Mouse (Mus musculus) heart, embryonic 14.5 days (tissue): ENCODE data around the gene Gemin5. TPM values are rescaled to one million over a fixed set of nuclear protein-coding genes. Genes with fewer than 3 reads are reported as not detected.

Experiments
- ATAC-seq: fragments of 200-750 bp; cut with Nextera tagmentation; 2 replicates; pipeline ENCODE4 v1.8.0; 2017; ENCODE audit warnings: low read depth, moderate TSS enrichment; ENCODE audit not compliant: insufficient number of reproducible peaks, insufficient read depth, low FRiP score
- H3K27ac ChIP-seq, 2 experiments: fragments of 200-500 bp in 1 of 2; fragments of 300-500 bp in 1 of 2; sonication (generic) in 1 of 2; replicated peaks in 1 of 2; 2 replicates each; pipeline ENCODE4 v1.5.1; 2012 to 2014; ENCODE audit warnings: low read depth in 2 of 2, low read length in 2 of 2, control low read depth in 1 of 2, mild to moderate bottlenecking in 1 of 2, mixed read lengths in 1 of 2; ENCODE audit not compliant: control insufficient read depth in 1 of 2, insufficient read depth in 1 of 2
- H3K27me3 ChIP-seq: fragments of 300-500 bp; sonication (generic); 2 replicates; pipeline ENCODE4 v1.6.1; 2014; ENCODE audit warnings: mild to moderate bottlenecking, low read length, control low read depth; ENCODE audit not compliant: control insufficient read depth, insufficient read depth
- H3K36me3 ChIP-seq: fragments of 300-500 bp; sonication (generic); 2 replicates; pipeline ENCODE4 v1.6.1; 2014; ENCODE audit warnings: mild to moderate bottlenecking, control low read depth, low read length, mixed read lengths; ENCODE audit not compliant: control insufficient read depth, insufficient read depth
- H3K4me1 ChIP-seq, 2 experiments: fragments of 200-500 bp in 1 of 2; fragments of 300-500 bp in 1 of 2; sonication (generic) in 1 of 2; 2 replicates each; pipeline ENCODE4 v1.6.1; 2012 to 2014; ENCODE audit warnings: low read length in 2 of 2, control low read depth in 1 of 2, mixed read lengths in 1 of 2; ENCODE audit not compliant: control insufficient read depth in 2 of 2, insufficient read depth in 2 of 2
- H3K4me2 ChIP-seq: fragments of 300-500 bp; sonication (generic); 2 replicates; pipeline ENCODE4 v1.6.1; 2014; ENCODE audit warnings: mild to moderate bottlenecking, low read length
- H3K4me3 ChIP-seq, 2 experiments: fragments of 200-500 bp in 1 of 2; fragments of 300-500 bp in 1 of 2; sonication (generic) in 1 of 2; 2 replicates each; pipeline ENCODE4 v1.5.1; 2012 to 2014; ENCODE audit warnings: low read length in 2 of 2, mild to moderate bottlenecking in 2 of 2, control low read depth in 1 of 2, low read depth in 1 of 2, moderate library complexity in 1 of 2; ENCODE audit not compliant: control insufficient read depth in 1 of 2, insufficient read depth in 1 of 2
- H3K9ac ChIP-seq: fragments of 300-500 bp; sonication (generic); 2 replicates; pipeline ENCODE4 v1.6.1; 2014; ENCODE audit warnings: mild to moderate bottlenecking, low read length
- H3K9me3 ChIP-seq: fragments of 300-500 bp; sonication (generic); 2 replicates; pipeline ENCODE4 v1.6.1; 2016; ENCODE audit warnings: low read length, control low read depth; ENCODE audit not compliant: control insufficient read depth
- WGBS: fragments of 180-500 bp; shearing (Covaris S2); extraction: QIAGEN DNeasy Blood & Tissue Kit; methylation state at CpG from one replicate; pipeline ENCODE4 v1.1.7; 2014; 5-methylcytosine and 5-hydroxymethylcytosine counted together
- polyA plus RNA-seq: library from polyadenylated mRNA; unstranded; fragments of >200 nt; fragmentation: Nextera tagmentation; extraction: Ambion mirVana; gene quantifications from 2 replicates; pipeline ENCODE4 v1.2.1, GENCODE M21; 2014

The Gemin5 gene
- polyA plus RNA-seq, 1 experiment from 2014 or later: 14.1 TPM

- H3K4me2 ChIP-seq: no peak overlapping the region
- no peak overlapping the region for H3K4me3 ChIP-seq
- H3K27me3 ChIP-seq: no peaks in the 10 kb centered on the region
- no peak overlapping the region for H3K27ac ChIP-seq
- H3K4me1 ChIP-seq: peaks cover 0 to 8% of the 10 kb centered on the region in 2 experiments; a peak in 1 of 4 replicates
- no peaks in the 10 kb centered on the region for H3K36me3 ChIP-seq
- ATAC-seq: no peak
- WGBS: 68% methylated on average over 4 of the region's 4 CpGs
- no peak overlapping the region for H3K9ac ChIP-seq
- H3K9me3 ChIP-seq: no peaks in the 10 kb centered on the region
Observed at GRCm38 (mm10) chr11:58094766-58095165, 73.6 kb downstream of the Gemin5 start.

GRCm38 (mm10) chr11:58093021-58093528 lies 75.3 kb downstream of the Gemin5 start, which contains the start of gene Gm12248:
Gene Gm12248 (minus strand): TSS chr11:58093134.
- WGBS: 14% methylated on average over 12 of the region's 12 CpGs
- no peak within 1 kb of the TSS for H3K27ac ChIP-seq
- no peaks in the 10 kb centered on the region for H3K27me3 ChIP-seq
- peak within 1 kb of the TSS; percentile 58 for H3K4me2 ChIP-seq
- H3K9me3 ChIP-seq: no peaks in the 10 kb centered on the region
- peak within 1 kb of the TSS; percentile 11 to 22; a peak in 3 of 4 replicates for H3K4me3 ChIP-seq
- no peak for ATAC-seq
- H3K9ac ChIP-seq: 0 out of 2 replicates have a peak within 1 kb of the TSS, but pooled peaks have one; percentile 42
- no peaks in the 10 kb centered on the region for H3K36me3 ChIP-seq
- H3K4me1 ChIP-seq: peaks cover 0 to 8% of the 10 kb centered on the region in 2 experiments; a peak in 1 of 4 replicates

GRCm38 (mm10) chr11:58092541-58092940 lies 75.8 kb downstream of the Gemin5 start:
- no peaks in the 10 kb centered on the region for H3K27me3 ChIP-seq
- ATAC-seq: no peak
- WGBS: 43% methylated on average over 4 of the region's 4 CpGs

GRCm38 (mm10) chr11:58081716-58082115 lies 86.6 kb downstream of the Gemin5 start:
- no peaks in the 10 kb centered on the region for H3K4me1 ChIP-seq
- no peak overlapping the region for H3K27ac ChIP-seq
- WGBS: 84% methylated on average over 6 of the region's 6 CpGs
- H3K27me3 ChIP-seq: no peaks in the 10 kb centered on the region
- no peak for ATAC-seq
- H3K9me3 ChIP-seq: no peaks in the 10 kb centered on the region
- H3K9ac ChIP-seq: no peak overlapping the region
- no peak overlapping the region for H3K4me2 ChIP-seq
- H3K36me3 ChIP-seq: no peaks in the 10 kb centered on the region
- H3K4me3 ChIP-seq: no peak overlapping the region

More at GRCm38 (mm10) chr11:58092541-58092940, 75.8 kb downstream of the Gemin5 start:
- Histone ChIP-seq H3K4me1 (peaks cover 0 to 8% of the 10 kb centered on the region in 2 experiments; a peak in 1 of 4 replicates), H3K4me3 (peak overlapping the region; percentile 11 to 22; a peak in 3 of 4 replicates), H3K27ac (no peak overlapping the region), H3K9me3 (no peaks in the 10 kb centered on the region), H3K36me3 (no peaks in the 10 kb centered on the region), H3K4me2 (peak overlapping the region; percentile 58), H3K9ac (0 out of 2 replicates have a peak overlapping the region, but pooled peaks have one; percentile 42)

- Histone ChIP-seq H3K4me1 (no peaks in the 10 kb centered on the region), H3K27me3 (no peaks in the 10 kb centered on the region), H3K27ac (no peak overlapping the region), H3K9ac (no peak overlapping the region), H3K4me2 (no peak overlapping the region), H3K9me3 (no peaks in the 10 kb centered on the region), H3K4me3 (no peak overlapping the region), H3K36me3 (no peaks in the 10 kb centered on the region)
- no peak for ATAC-seq
- WGBS: 70% methylated on average over 4 of the region's 4 CpGs
Observed at GRCm38 (mm10) chr11:58077270-58077669, 91.1 kb downstream of the Gemin5 start.

- H3K4me2 ChIP-seq: no peak overlapping the region
- H3K27me3 ChIP-seq: no peaks in the 10 kb centered on the region
- ATAC-seq: no peak
- no peaks in the 10 kb centered on the region for H3K36me3 ChIP-seq
- 68% methylated on average over 3 of the region's 3 CpGs for WGBS
- no peaks in the 10 kb centered on the region for H3K9me3 ChIP-seq
- no peak overlapping the region for H3K4me3 ChIP-seq
- no peak overlapping the region for H3K9ac ChIP-seq
- no peak overlapping the region for H3K27ac ChIP-seq
- H3K4me1 ChIP-seq: no peaks in the 10 kb centered on the region
Observed at GRCm38 (mm10) chr11:58072978-58073377, 95.4 kb downstream of the Gemin5 start.

Other genes starting within 250 kb of the Gemin5 start
- 17.8 and 18.4 TPM in 2 replicates for gene Larp1, start 159.5 kb downstream of the Gemin5 start, polyA plus RNA-seq
- gene Gm12248, start 75.4 kb downstream of the Gemin5 start, polyA plus RNA-seq: not detected in 2 replicates
- 76.4 and 77.7 TPM in 2 replicates for gene Cnot8, start 64.4 kb downstream of the Gemin5 start, polyA plus RNA-seq
- gene Mrpl22, start 3.1 kb upstream of the Gemin5 start, polyA plus RNA-seq: 107 and 116 TPM in 2 replicates
- gene Igtp, start 31.0 kb upstream of the Gemin5 start, polyA plus RNA-seq: 6.2 and 7.9 TPM in 2 replicates
- gene Irgm2, start 31.1 kb upstream of the Gemin5 start, polyA plus RNA-seq: 4.3 and 5.6 TPM in 2 replicates
- gene 4930438A08Rik, start 106.3 kb upstream of the Gemin5 start, polyA plus RNA-seq: not detected in 2 replicates
- gene Zfp692, start 138.5 kb upstream of the Gemin5 start, polyA plus RNA-seq: 6.9 and 7.6 TPM in 2 replicates
- 33.9 and 38.4 TPM in 2 replicates for gene Zfp672, start 161.8 kb upstream of the Gemin5 start, polyA plus RNA-seq
- gene Sh3bp5l, start 162.2 kb upstream of the Gemin5 start, polyA plus RNA-seq: 19.2 and 19.5 TPM in 2 replicates
- not detected in 2 replicates for gene Lypd8, start 210.5 kb upstream of the Gemin5 start, polyA plus RNA-seq